Mouse (Mus musculus) adrenal gland, adult 2 months (tissue): ENCODE measurements at regions not wholly inside any gene's neighbourhood (a gene's known extent, or its start where the extent isn't known, plus 50 kb on each side); places are given as distances from the start of the nearest gene placed in this dataset.
"Not testable (repeated sequence)": the region's sequence is repeated elsewhere in the genome, so short reads cannot be mapped to it uniquely, and the experiment has no call there.

Experiments used
- DNase-seq: peaks from one replicate; pipeline ENCODE4 v3.0.0; 2021

DNA sequence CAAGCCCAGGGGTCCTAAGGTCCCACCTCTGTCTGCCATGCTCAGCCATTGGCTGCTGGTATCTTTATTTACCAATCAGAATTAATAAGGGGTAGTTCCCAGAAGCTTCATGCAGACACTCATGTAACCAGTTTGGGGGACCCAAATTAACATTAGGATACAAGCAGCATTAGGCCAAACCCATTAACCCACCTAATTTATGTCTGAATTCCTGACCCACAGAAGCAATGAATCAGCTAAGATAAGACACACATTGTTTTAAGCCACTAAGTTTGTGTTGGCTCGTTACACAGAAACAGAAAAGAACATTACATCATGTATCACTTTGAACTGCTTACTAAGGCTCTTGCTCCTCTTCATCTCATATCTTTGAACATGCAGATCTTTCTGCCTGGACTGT, 461.0 kb downstream of the Lmo7 start:
- no peak for DNase-seq

DNA sequence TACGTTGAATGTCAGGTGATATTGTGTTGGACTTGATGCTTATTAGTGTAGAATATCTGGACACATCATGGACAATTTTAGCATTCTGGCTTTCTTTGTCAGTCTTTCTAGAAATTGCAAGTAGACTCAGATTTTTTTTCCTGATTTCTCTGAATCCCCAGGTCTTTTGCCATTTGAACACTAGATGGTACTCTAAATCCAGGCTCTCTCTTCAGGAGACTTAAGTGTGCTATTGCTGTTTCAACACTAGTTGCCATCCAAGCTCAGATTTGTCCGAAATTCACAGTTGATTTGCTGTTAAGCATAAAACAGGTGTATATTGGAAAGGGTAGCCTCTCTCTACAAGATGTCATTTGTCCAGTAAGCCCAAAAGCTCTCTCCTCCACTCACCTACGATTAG, 451.5 kb downstream of the Lmo7 start:
- DNase-seq = no peak

DNA sequence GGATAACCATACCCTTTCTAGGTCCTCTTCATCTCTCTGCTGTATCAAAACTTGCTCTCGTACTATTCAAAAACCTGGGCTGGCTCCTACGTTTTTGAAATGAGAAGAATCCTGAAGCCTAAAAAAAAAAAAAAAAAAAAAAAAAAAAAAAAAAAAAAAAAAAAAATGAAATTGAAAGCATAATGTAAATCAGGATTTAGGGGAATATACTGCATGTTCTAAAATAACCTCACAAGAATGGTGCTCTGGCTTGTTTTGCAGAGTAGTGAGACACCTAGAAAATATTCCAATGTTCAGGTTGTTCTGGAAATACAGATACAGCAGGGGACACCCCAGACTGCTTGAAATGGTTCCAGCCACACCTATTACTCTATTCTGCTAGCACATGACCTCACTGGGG, 442.0 kb downstream of the Lmo7 start:
- DNase-seq = no peak

DNA sequence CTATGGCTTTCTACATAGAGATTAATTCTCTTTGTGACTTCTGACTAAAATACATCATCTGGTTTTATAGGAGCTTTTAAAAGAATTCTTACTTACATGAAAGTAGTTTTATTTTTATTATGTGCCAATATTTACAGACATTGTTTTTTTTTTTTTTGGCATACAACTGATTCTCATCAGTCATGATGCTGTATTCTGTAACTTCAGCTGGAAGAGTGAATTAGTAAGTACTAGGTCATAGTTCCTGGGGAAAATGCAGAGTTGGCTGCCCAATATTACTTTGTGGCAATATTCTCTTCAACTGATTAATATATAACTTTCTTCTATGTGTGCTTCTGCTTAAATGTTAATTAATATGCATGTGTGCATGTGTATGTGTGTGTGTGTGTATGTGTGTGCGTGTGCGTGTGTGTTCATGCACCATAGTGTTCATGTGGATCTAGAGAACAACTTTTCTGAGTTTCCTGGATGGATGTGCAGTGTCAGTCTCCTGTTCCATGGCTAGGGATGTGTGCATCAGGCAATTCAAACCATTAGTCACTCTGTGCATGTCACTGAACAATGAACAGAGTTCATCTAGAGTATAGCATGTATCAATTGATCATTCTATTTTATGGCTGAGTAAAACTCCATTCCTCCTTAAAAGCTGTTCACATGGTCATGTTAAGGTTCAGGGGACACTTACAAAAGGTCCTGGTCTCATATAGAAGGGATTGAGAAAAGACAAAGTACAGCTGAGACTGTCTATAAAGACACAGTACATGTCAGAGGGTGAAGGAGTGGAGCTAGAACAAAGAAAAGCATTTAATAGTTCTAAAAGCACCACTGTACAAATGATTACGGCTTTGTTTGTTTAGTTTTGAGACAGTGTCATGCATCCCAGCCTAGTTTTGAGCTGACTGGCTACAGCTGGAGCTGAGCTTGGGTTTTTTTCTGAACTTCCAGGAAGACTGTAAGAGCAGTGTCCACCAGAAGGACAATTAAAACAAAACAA, 431.8 kb downstream of the Lmo7 start:
- DNase-seq = no peak

GRCm38 (mm10) chr14:102150410-102150809, 420.7 kb downstream of the Lmo7 start:
- DNase-seq = not testable (repeated sequence)

GRCm38 (mm10) chr14:102142720-102143119, 413.0 kb downstream of the Lmo7 start:
- DNase-seq = no peak

DNA sequence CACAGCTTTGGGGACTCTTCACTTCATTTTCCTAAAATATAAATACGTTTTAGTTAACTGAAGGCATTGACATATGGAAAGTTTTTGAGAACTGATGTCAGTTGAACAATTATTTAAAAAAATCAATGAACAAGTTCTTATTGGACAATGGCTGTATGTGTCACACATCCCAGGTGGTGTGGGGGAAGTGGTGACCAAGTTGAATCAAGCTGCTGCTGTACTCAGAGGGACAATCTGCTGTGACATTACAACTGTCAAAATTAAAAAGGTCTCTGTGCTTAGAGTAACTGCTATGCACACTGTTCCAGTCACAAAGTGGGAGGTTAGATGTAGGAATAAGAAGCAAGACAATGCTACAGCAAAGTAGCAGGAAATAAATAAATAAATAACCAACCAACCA, 409.2 kb downstream of the Lmo7 start:
- DNase-seq = no peak

- DNase-seq = no peak
These were observed 388.4 kb downstream of the Lmo7 start for GRCm38 (mm10) chr14:102118166-102118565.

DNA sequence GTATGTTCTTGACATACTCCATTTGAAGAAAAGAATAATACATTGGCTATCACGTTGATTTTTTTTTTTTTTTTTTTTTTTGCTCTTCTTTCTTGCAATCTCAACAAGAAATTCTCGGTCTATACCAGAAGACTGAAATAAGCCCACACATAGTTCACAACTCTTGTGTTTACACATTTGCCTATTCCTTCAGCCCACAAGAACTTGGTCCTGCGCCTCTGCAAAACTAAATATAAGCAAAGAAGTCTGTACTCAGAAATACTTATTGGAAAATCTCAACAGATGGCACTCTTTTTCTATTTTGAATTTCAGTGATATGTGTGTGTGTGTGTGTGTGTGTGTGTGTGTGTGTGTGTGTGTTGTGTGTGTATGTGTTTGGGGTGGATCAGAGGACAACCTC, 376.4 kb downstream of the Lmo7 start:
- DNase-seq = no peak

GRCm38 (mm10) chr14:102094105-102094504, 364.3 kb downstream of the Lmo7 start:
- DNase-seq = no peak

DNA sequence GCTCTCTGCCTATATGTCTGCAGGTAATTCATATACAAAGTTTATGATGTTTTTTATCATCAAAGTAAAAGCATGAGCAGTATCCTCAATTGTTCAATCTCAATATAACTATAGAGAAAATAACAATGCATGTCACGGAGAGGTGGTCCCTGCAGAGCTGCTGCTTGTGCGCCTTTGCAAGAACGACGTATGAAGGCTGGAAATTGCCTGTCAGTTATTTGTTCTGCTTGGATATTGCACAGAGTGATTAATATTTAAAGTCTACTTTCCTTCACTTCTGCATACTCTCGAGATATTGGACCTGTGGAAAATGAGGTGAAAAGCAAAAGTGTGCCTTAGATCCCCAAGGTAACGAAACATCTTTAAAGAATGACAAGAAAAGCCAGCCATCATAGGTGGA, 362.8 kb downstream of the Lmo7 start:
- no peak for DNase-seq

GRCm38 (mm10) chr14:102048932-102049331, 319.2 kb downstream of the Lmo7 start:
- no peak for DNase-seq

- no peak for DNase-seq
These were observed 318.7 kb downstream of the Lmo7 start for GRCm38 (mm10) chr14:102048485-102048884.

- no peak for DNase-seq
These were observed 308.4 kb downstream of the Lmo7 start for GRCm38 (mm10) chr14:102038145-102038544.

GRCm38 (mm10) chr14:102037487-102037886, 307.7 kb downstream of the Lmo7 start:
- no peak for DNase-seq

- DNase-seq = no peak
These were observed 301.5 kb downstream of the Lmo7 start for GRCm38 (mm10) chr14:102031047-102031903.

DNA sequence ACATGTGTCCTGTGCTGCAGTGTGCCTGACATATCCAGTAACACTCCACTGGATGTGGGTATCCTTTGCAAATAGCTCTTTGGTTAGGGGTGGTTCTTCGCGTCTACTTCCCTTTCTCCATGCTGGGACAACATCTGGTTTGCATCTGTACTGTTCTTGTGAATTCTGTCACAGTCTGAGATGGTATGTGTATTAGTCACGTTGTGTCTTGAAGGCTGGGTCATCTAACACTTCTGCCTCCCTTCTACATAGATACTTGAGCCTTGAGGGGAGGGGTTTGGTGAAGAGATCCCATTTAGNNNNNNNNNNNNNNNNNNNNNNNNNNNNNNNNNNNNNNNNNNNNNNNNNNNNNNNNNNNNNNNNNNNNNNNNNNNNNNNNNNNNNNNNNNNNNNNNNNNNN, 294.9 kb downstream of the Lmo7 start:
- no peak for DNase-seq

DNA sequence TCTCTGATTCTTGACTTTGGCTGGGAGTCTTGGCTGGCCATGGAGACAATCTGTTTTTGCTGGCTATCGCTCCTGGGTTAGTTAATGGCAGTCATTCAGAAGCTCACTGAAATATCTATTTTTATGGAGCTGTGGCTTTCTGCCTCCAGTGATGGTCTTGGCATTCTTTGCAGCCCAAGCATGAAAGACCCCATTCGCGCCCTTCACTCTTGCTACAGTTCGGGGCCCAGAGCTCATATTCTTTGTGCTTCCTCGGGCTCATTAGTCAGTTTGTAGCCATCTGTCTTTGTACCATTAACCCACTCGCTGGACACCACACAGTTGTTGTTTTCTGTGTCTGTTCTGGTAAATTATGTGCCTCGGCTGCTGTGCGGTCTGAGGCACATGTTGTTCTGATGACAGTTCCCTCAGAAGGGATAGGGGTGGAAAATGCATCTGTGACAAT, 290.4 kb downstream of the Lmo7 start:
- no peak for DNase-seq

DNA sequence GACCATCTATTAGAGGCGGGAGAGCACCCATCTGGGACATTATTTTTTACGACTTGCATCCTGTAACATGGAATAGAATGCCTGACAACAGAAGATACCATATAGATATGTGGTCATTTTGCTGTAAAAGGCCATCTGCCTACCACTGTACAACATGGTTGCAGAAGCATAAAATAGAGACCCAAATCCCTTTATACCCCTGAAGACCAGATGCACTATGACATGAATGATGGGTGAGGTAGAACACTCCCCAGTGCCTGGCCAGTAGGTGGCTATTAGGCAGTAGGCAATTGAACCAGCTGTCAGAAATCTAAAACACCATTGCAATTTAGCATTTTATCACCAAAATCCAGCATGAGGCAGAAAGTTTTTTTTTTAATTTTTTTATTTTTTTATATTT, 289.6 kb downstream of the Lmo7 start:
- DNase-seq = no peak

GRCm38 (mm10) chr14:102016572-102016971, 286.8 kb downstream of the Lmo7 start:
- no peak for DNase-seq

DNA sequence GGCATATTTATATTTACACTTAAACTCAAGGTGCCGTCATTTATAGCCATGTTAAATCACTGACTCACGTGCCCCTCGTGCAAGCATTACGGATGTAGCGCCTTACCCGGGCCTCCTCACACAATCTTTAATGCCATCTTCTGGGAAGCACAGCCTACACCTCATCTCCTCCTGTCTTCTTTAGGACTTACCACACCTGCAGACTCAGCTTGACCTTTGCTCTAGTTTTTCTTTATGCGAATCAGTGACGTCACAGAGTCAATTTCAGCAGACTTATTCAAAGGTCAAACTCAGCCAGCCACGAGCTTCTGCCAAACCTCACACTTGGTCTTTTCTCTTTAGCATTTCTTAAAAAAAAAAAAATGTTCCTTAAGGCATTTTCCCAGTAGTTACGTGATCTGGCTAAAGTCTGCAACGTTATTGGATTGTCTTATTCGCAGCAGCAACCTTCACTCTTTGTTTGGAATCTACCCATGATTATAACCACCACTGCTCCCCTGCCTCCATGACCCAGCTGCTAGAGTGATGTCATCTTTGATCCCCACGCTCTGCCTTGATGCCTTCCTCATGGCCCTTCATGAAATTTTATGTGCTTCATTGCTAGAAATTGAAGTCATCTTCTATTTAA, 285.3 kb downstream of the Lmo7 start:
- no peak for DNase-seq

DNA sequence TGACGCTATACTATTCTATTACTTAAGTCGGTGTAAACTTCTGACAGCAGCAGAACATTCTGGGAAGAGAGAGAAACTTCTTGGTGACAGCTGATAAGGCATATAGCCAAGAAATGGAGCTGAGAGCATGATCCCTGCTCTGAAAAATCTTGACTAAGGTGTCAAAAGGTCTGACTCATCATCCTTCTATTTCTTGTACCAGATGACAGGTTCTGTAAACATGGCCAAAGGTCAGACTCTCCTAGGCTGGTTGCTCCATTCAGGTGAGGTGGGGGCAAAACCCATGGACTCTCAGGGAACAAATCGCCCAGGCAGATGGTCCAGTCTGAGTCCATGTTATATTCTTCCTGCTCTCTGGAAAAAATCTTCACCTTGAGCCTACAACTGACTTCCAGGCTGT, 283.5 kb downstream of the Lmo7 start:
- no peak for DNase-seq

DNA sequence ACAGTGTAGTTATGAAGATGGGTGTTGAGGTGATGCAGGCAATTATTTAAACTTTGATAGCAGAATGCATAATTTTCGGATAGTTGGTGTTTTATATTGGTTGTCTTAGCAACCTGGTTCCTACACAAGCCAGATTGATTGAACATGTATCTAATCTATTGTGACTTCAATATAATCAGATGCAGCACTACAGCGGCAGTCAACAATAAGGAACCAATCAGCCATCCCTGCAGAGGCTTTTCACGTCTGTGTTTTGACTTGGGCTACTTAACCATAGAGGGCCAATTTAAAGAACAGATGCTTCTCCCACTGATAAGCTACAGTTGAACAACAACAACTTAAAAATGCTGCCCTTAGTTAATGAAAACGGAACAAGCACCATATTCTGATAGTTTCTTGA, 267.8 kb downstream of the Lmo7 start:
- DNase-seq = no peak
